Mouse (Mus musculus) stomach, embryonic 16.5 days (tissue): ENCODE measurements around the gene Prex1. TPM values are rescaled to one million over a fixed set of nuclear protein-coding genes. Genes with fewer than 3 reads are reported as not detected.

ENCODE experiments used
- ATAC-seq: fragments of 200-750 bp; cut with Nextera tagmentation; 2 replicates; pipeline ENCODE4 v1.8.0; 2017; ENCODE audit warnings: moderate number of reproducible peaks, moderate TSS enrichment; ENCODE audit not compliant: insufficient read depth, low FRiP score
- H3K27ac ChIP-seq: fragments of 300-500 bp; sonication (generic); 2 replicates; pipeline ENCODE4 v1.5.1; 2014; ENCODE audit warnings: low read length
- H3K27me3 ChIP-seq: fragments of 300-500 bp; sonication (generic); 2 replicates; pipeline ENCODE4 v1.6.1; 2014; ENCODE audit warnings: low read length, control low read depth, mixed read lengths; ENCODE audit not compliant: control insufficient read depth, insufficient read depth
- H3K36me3 ChIP-seq: fragments of 300-500 bp; sonication (generic); 2 replicates; pipeline ENCODE4 v1.6.1; 2014; ENCODE audit warnings: low read length; ENCODE audit not compliant: control insufficient read depth, insufficient read depth
- H3K4me1 ChIP-seq: fragments of 300-500 bp; sonication (generic); 2 replicates; pipeline ENCODE4 v1.6.1; 2014; ENCODE audit warnings: low read length, control low read depth, mixed read lengths; ENCODE audit not compliant: control insufficient read depth, insufficient read depth
- H3K4me2 ChIP-seq: fragments of 300-500 bp; sonication (generic); 2 replicates; pipeline ENCODE4 v1.6.1; 2014; ENCODE audit warnings: low read depth, low read length, mixed read lengths
- H3K4me3 ChIP-seq: fragments of 300-500 bp; sonication (generic); replicated peaks from 2 replicates; pipeline ENCODE4 v1.5.1; 2014; ENCODE audit warnings: mild to moderate bottlenecking, low read length
- H3K9ac ChIP-seq: fragments of 300-500 bp; sonication (generic); 2 replicates; pipeline ENCODE4 v1.6.1; 2014; ENCODE audit warnings: low read length
- H3K9me3 ChIP-seq: fragments of 300-500 bp; sonication (generic); replicated peaks from 2 replicates; pipeline ENCODE4 v1.6.1; 2016; ENCODE audit warnings: low read length, control low read depth; ENCODE audit not compliant: control insufficient read depth
- WGBS: fragments of 180-500 bp; shearing (Covaris S2); extraction: QIAGEN DNeasy Blood & Tissue Kit; methylation state at CpG from one replicate; pipeline ENCODE4 v1.1.7; 2014; 5-methylcytosine and 5-hydroxymethylcytosine counted together
- polyA plus RNA-seq: library from polyadenylated mRNA; unstranded; fragments of >200 nt; fragmentation: Nextera tagmentation; extraction: Ambion mirVana; gene quantifications from 2 replicates; pipeline ENCODE4 v1.2.1, GENCODE M21; 2015

Gene Prex1
- polyA plus RNA-seq, 1 experiment from 2014 or later: 11.0 TPM

GRCm38 (mm10) chr2:166655308-166655707 is 58.3 kb downstream of the Prex1 start:
- H3K27ac ChIP-seq: no peak overlapping the region
- ATAC-seq: no peak
- 74% methylated on average over 4 of the region's 4 CpGs for WGBS

GRCm38 (mm10) chr2:166654875-166655274 is 58.8 kb downstream of the Prex1 start:
- Histone ChIP-seq H3K4me1 (peaks cover 16% of the 10 kb centered on the region; the same call in 1 of the 2 replicates), H3K9ac (no peak overlapping the region), H3K27me3 (no peaks in the 10 kb centered on the region), H3K4me3 (no peak overlapping the region), H3K27ac (no peak overlapping the region), H3K9me3 (no peaks in the 10 kb centered on the region), H3K4me2 (no peak overlapping the region), H3K36me3 (no peaks in the 10 kb centered on the region)
- ATAC-seq: no peak
- WGBS: 76% methylated on average over 4 of the region's 4 CpGs

More at GRCm38 (mm10) chr2:166655308-166655707, 58.3 kb downstream of the Prex1 start:
- Histone ChIP-seq H3K36me3 (no peaks in the 10 kb centered on the region), H3K9me3 (no peaks in the 10 kb centered on the region), H3K4me1 (peaks cover 16% of the 10 kb centered on the region; the same call in 1 of the 2 replicates), H3K27me3 (no peaks in the 10 kb centered on the region), H3K4me3 (no peak overlapping the region), H3K4me2 (no peak overlapping the region), H3K9ac (no peak overlapping the region)

GRCm38 (mm10) chr2:166653564-166653963 is 60.1 kb downstream of the Prex1 start:
- Histone ChIP-seq H3K9me3 (no peaks in the 10 kb centered on the region), H3K4me2 (no peak overlapping the region), H3K9ac (no peak overlapping the region), H3K36me3 (no peaks in the 10 kb centered on the region), H3K4me3 (no peak overlapping the region), H3K27me3 (no peaks in the 10 kb centered on the region), H3K27ac (no peak overlapping the region), H3K4me1 (peaks cover 16% of the 10 kb centered on the region; the same call in 1 of the 2 replicates)
- ATAC-seq: no peak
- WGBS: 41% methylated on average over 5 of the region's 5 CpGs

GRCm38 (mm10) chr2:166652672-166653071 is 61.0 kb downstream of the Prex1 start:
- Histone ChIP-seq H3K27me3 (no peaks in the 10 kb centered on the region), H3K4me2 (no peak overlapping the region), H3K4me3 (no peak overlapping the region), H3K36me3 (no peaks in the 10 kb centered on the region), H3K9ac (no peak overlapping the region), H3K9me3 (no peaks in the 10 kb centered on the region), H3K27ac (no peak overlapping the region), H3K4me1 (peaks cover 9% of the 10 kb centered on the region; the same call in 1 of the 2 replicates)
- WGBS: 64% methylated on average over 4 of the region's 4 CpGs
- no peak for ATAC-seq

GRCm38 (mm10) chr2:166651317-166652030 is 62.2 kb downstream of the Prex1 start:
- Histone ChIP-seq H3K9me3 (no peaks in the 10 kb centered on the region), H3K27me3 (no peaks in the 10 kb centered on the region), H3K4me3 (no peak overlapping the region), H3K4me2 (no peak overlapping the region), H3K27ac (peak overlapping the region; percentile 42; the same call in 1 of the 2 replicates), H3K9ac (no peak overlapping the region), H3K4me1 (peaks cover 8% of the 10 kb centered on the region; the same call in 1 of the 2 replicates), H3K36me3 (no peaks in the 10 kb centered on the region)
- WGBS: 64% methylated on average over 10 of the region's 10 CpGs
- peak; percentile 41 for ATAC-seq

GRCm38 (mm10) chr2:166650414-166650813 is 63.2 kb downstream of the Prex1 start:
- ATAC-seq: 0 out of 2 replicates have a peak, but pooled peaks have one; percentile 27
- H3K9ac ChIP-seq: no peak overlapping the region
- H3K36me3 ChIP-seq: no peaks in the 10 kb centered on the region
- H3K4me1 ChIP-seq: no peaks in the 10 kb centered on the region
- no peaks in the 10 kb centered on the region for H3K27me3 ChIP-seq
- no peaks in the 10 kb centered on the region for H3K9me3 ChIP-seq
- 61% methylated on average over 9 of the region's 9 CpGs for WGBS
- H3K4me3 ChIP-seq: no peak overlapping the region
- H3K27ac ChIP-seq: peak overlapping the region; percentile 9; the same call in 1 of the 2 replicates
- H3K4me2 ChIP-seq: no peak overlapping the region

- H3K27me3 ChIP-seq: no peaks in the 10 kb centered on the region
- H3K36me3 ChIP-seq: no peaks in the 10 kb centered on the region
- no peak for ATAC-seq
- WGBS: 75% methylated on average over 7 of the region's 7 CpGs
- no peaks in the 10 kb centered on the region for H3K9me3 ChIP-seq
- H3K4me2 ChIP-seq: no peak overlapping the region
- H3K9ac ChIP-seq: no peak overlapping the region
- H3K4me1 ChIP-seq: no peaks in the 10 kb centered on the region
- no peak overlapping the region for H3K27ac ChIP-seq
- no peak overlapping the region for H3K4me3 ChIP-seq
These were observed 66.4 kb downstream of the Prex1 start for GRCm38 (mm10) chr2:166647242-166647641.

- no peaks in the 10 kb centered on the region for H3K27me3 ChIP-seq
- H3K36me3 ChIP-seq: no peaks in the 10 kb centered on the region
- no peak overlapping the region for H3K9ac ChIP-seq
- WGBS: 70% methylated on average over 11 of the region's 12 CpGs
- no peaks in the 10 kb centered on the region for H3K4me1 ChIP-seq
- no peak overlapping the region for H3K4me3 ChIP-seq
- ATAC-seq: no peak
- H3K27ac ChIP-seq: no peak overlapping the region
- H3K9me3 ChIP-seq: no peaks in the 10 kb centered on the region
- H3K4me2 ChIP-seq: no peak overlapping the region
These were observed 67.1 kb downstream of the Prex1 start for GRCm38 (mm10) chr2:166646434-166647088.

GRCm38 (mm10) chr2:166644816-166645215 is 68.8 kb downstream of the Prex1 start:
- Histone ChIP-seq H3K4me3 (no peak overlapping the region), H3K4me2 (no peak overlapping the region), H3K4me1 (no peaks in the 10 kb centered on the region), H3K27me3 (no peaks in the 10 kb centered on the region), H3K27ac (no peak overlapping the region), H3K36me3 (no peaks in the 10 kb centered on the region), H3K9me3 (no peaks in the 10 kb centered on the region), H3K9ac (no peak overlapping the region)
- ATAC-seq: no peak
- WGBS: 80% methylated on average over 11 of the region's 11 CpGs
